Mouse (Mus musculus): ENCODE measurements around the gene Lama5.

Gene Lama5

GRCm38 (mm10) chr2:180148551-180148950, 77.1 kb downstream of the Lama5 start:
- DNase-seq (ENCODE audit: low spot score in 2 of 2) = no peak

- no peak for DNase-seq (ENCODE audit: low spot score in 2 of 2)
Observed at GRCm38 (mm10) chr2:180147379-180147778, 78.3 kb downstream of the Lama5 start.

- no peak for DNase-seq (ENCODE audit: low spot score in 2 of 2)
Observed at GRCm38 (mm10) chr2:180146091-180146490, 79.6 kb downstream of the Lama5 start.

GRCm38 (mm10) chr2:180135414-180135813, 90.2 kb downstream of the Lama5 start:
- no peak for DNase-seq (ENCODE audit: low spot score in 2 of 2)

GRCm38 (mm10) chr2:180133911-180134310, 91.7 kb downstream of the Lama5 start:
- no peak for DNase-seq (ENCODE audit: low spot score in 2 of 2)

GRCm38 (mm10) chr2:180133231-180133630, 92.4 kb downstream of the Lama5 start:
- no peak for DNase-seq (ENCODE audit: low spot score in 2 of 2)

GRCm38 (mm10) chr2:180127675-180128074, 98.0 kb downstream of the Lama5 start:
- no peak for DNase-seq (ENCODE audit: low spot score in 2 of 2)
